Mouse (Mus musculus) midbrain, embryonic 14.5 days (tissue): ENCODE measurements around the gene H2afy. TPM values are rescaled to one million over a fixed set of nuclear protein-coding genes. Genes with fewer than 3 reads are reported as not detected.

Source experiments
- ATAC-seq: fragments of 200-750 bp; cut with Nextera tagmentation; 2 replicates; pipeline ENCODE4 v1.8.0; 2017; ENCODE audit warnings: moderate number of reproducible peaks, moderate library complexity; ENCODE audit not compliant: low FRiP score, low TSS enrichment
- DNase-seq: peaks from one replicate; pipeline ENCODE4 v3.0.0-alpha.2; 2015
- H3K27ac ChIP-seq: fragments of 300-500 bp; sonication (generic); replicated peaks from 2 replicates; pipeline ENCODE4 v1.5.1; 2014; ENCODE audit warnings: mild to moderate bottlenecking, low read depth, low read length, moderate library complexity
- H3K27me3 ChIP-seq: fragments of 300-500 bp; sonication (generic); 2 replicates; pipeline ENCODE4 v1.6.1; 2014; ENCODE audit warnings: low read length, control low read depth, mixed read lengths; ENCODE audit not compliant: control insufficient read depth, insufficient read depth
- H3K36me3 ChIP-seq: fragments of 300-500 bp; sonication (generic); 2 replicates; pipeline ENCODE4 v1.6.1; 2014; ENCODE audit warnings: low read length, control low read depth; ENCODE audit not compliant: control insufficient read depth, insufficient read depth
- H3K4me1 ChIP-seq: fragments of 300-500 bp; sonication (generic); 2 replicates; pipeline ENCODE4 v1.6.1; 2014; ENCODE audit warnings: mild to moderate bottlenecking, antibody characterized with exemption, low read length, control low read depth; ENCODE audit not compliant: control insufficient read depth, insufficient read depth
- H3K4me2 ChIP-seq: fragments of 300-500 bp; sonication (generic); 2 replicates; pipeline ENCODE4 v1.6.1; 2014; ENCODE audit warnings: mild to moderate bottlenecking, low read length, moderate library complexity
- H3K4me3 ChIP-seq: fragments of 300-500 bp; sonication (generic); replicated peaks from 2 replicates; pipeline ENCODE4 v1.5.1; 2014; ENCODE audit warnings: low read depth, low read length
- H3K9ac ChIP-seq: fragments of 300-500 bp; sonication (generic); replicated peaks from 2 replicates; pipeline ENCODE4 v1.6.1; 2014; ENCODE audit warnings: mild to moderate bottlenecking, low read length, moderate library complexity
- H3K9me3 ChIP-seq: fragments of 300-500 bp; sonication (generic); 2 replicates; pipeline ENCODE4 v1.6.1; 2016; ENCODE audit warnings: low read length, control low read depth, mixed read lengths; ENCODE audit not compliant: control insufficient read depth
- WGBS: fragments of 180-500 bp; shearing (Covaris S2); extraction: QIAGEN DNeasy Blood & Tissue Kit; methylation state at CpG from one replicate; pipeline ENCODE4 v1.1.7; 2014; 5-methylcytosine and 5-hydroxymethylcytosine counted together
- polyA plus RNA-seq: library from polyadenylated mRNA; unstranded; fragments of >200 nt; fragmentation: Nextera tagmentation; extraction: Ambion mirVana; gene quantifications from 2 replicates; pipeline ENCODE4 v1.2.1, GENCODE M21; 2014

Gene H2afy
- polyA plus RNA-seq, 1 experiment from 2014 or later: 355 TPM

GRCm38 (mm10) chr13:56078724-56079262 is 57.4 kb downstream of the H2afy start:
- Histone ChIP-seq H3K4me3 (no peak overlapping the region), H3K27ac (no peak overlapping the region), H3K9ac (no peak overlapping the region), H3K9me3 (no peaks in the 10 kb centered on the region), H3K27me3 (no peaks in the 10 kb centered on the region), H3K36me3 (peaks cover 95% of the 10 kb centered on the region), H3K4me1 (no peaks in the 10 kb centered on the region), H3K4me2 (no peak overlapping the region)
- DNase-seq (no peak), ATAC-seq (no peak)
- WGBS: 75% methylated on average over 17 of the region's 17 CpGs

DNA sequence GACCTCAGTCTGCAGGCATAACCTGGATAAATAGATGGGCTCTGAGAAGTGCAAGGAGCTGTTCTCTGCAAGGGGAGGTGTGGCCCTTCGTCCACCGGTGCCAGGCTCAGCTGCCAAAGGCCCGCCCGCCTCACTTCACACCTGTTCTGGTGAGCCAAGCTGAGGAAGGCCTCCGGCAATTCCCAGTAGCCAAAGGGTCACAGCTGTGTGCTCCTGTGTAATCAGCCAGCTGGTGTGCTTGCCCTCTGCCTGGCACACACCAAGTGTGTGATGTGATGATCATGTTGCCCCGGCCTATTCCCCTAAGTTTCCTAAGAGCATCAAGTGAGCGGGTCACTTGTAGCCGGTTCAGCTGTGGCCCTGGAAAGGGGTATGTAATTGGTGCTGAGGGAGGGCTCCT is 60.2 kb downstream of the H2afy start:
- DNase-seq (no peak), ATAC-seq (no peak)
- Histone ChIP-seq H3K4me3 (no peak overlapping the region), H3K36me3 (peaks cover 78% of the 10 kb centered on the region), H3K9ac (no peak overlapping the region), H3K4me2 (no peak overlapping the region), H3K27me3 (no peaks in the 10 kb centered on the region), H3K4me1 (no peaks in the 10 kb centered on the region), H3K9me3 (no peaks in the 10 kb centered on the region), H3K27ac (no peak overlapping the region)
- WGBS: 90% methylated on average over 8 of the region's 8 CpGs

DNA sequence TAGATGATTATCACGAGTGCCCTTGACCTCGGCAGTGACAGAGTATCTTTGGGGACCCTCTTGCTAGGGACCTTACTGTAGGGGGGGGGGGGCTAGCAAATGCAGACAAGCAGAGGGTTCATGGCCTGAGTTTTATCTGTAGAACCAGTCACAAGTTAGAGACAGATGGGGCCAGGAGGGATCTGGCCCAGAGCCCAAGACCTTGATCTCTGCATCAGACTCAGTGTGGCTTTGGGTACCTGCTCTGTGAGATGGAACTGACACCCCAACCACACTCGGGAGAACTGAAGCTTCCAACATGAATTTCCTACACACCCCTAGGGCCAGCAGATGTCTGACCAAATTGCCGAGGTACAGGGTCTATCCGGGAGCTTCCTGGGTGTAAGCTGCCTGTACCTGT is 63.0 kb downstream of the H2afy start:
- H3K4me2 ChIP-seq: no peak overlapping the region
- no peak overlapping the region for H3K9ac ChIP-seq
- ATAC-seq: no peak
- no peaks in the 10 kb centered on the region for H3K9me3 ChIP-seq
- no peaks in the 10 kb centered on the region for H3K4me1 ChIP-seq
- peaks cover 55% of the 10 kb centered on the region for H3K36me3 ChIP-seq
- no peaks in the 10 kb centered on the region for H3K27me3 ChIP-seq
- 85% methylated on average over 5 of the region's 5 CpGs for WGBS
- H3K4me3 ChIP-seq: no peak overlapping the region
- DNase-seq: no peak
- H3K27ac ChIP-seq: no peak overlapping the region

DNA sequence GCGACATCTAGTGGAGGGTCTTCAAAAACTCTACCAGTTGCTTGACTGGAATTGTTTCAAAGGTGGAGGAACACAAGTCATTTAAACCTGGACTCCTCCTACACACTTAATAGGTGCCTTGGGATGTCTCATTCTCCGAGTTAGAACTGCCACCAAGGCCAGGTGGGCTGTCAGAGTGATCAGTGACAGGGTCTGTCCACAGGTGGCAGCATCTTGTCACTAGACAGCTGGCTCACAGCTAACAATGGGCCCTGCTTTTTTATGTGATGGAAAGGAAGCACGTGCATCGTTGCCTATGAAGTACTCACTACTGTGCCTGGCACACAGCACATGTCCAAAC is 63.9 kb downstream of the H2afy start:
- ATAC-seq (no peak), DNase-seq (no peak)
- WGBS: 46% methylated on average over 4 of the region's 4 CpGs
- Histone ChIP-seq H3K4me3 (no peak overlapping the region), H3K9me3 (no peaks in the 10 kb centered on the region), H3K4me2 (no peak overlapping the region), H3K36me3 (peaks cover 45% of the 10 kb centered on the region), H3K27me3 (no peaks in the 10 kb centered on the region), H3K27ac (no peak overlapping the region), H3K9ac (no peak overlapping the region), H3K4me1 (no peaks in the 10 kb centered on the region)

- Histone ChIP-seq H3K4me2 (no peak overlapping the region), H3K27me3 (no peaks in the 10 kb centered on the region), H3K9ac (no peak overlapping the region), H3K27ac (no peak overlapping the region), H3K4me1 (no peaks in the 10 kb centered on the region), H3K36me3 (peaks cover 40% of the 10 kb centered on the region), H3K9me3 (no peaks in the 10 kb centered on the region), H3K4me3 (no peak overlapping the region)
- WGBS: 80% methylated on average over 16 of the region's 16 CpGs
- DNase-seq (peak; percentile 88), ATAC-seq (no peak)
These were observed 64.4 kb downstream of the H2afy start for GRCm38 (mm10) chr13:56071586-56072267.

- ATAC-seq (no peak), DNase-seq (no peak)
- H3K4me2 ChIP-seq: no peak overlapping the region
- no peak overlapping the region for H3K27ac ChIP-seq
- H3K4me1 ChIP-seq: no peaks in the 10 kb centered on the region
- no peak overlapping the region for H3K4me3 ChIP-seq
- 88% methylated on average over 6 of the region's 6 CpGs for WGBS
- no peaks in the 10 kb centered on the region for H3K9me3 ChIP-seq
- no peak overlapping the region for H3K9ac ChIP-seq
- no peaks in the 10 kb centered on the region for H3K27me3 ChIP-seq
- peaks cover 20% of the 10 kb centered on the region for H3K36me3 ChIP-seq
These were observed 66.5 kb downstream of the H2afy start for GRCm38 (mm10) chr13:56069643-56070042.

DNA sequence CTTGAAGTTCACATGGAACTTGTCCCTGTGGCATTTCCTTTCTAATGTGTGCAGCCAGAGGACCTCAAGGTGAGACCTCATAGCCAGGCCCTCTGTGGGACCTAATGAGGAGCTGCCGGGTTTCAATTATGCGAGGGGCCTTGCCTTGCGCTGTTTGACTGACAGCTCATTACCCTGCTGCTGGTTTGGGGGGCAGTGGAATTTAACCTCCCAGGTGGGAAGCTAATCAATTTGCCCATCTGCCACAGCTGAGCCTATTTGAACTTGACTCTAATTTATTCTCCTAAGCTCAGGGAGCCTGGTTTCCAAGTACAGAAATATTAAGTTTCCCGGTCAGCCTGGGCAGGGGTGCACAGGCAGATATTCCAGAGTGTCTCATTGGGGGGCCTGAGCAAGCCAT is 67.6 kb downstream of the H2afy start:
- peaks cover 11% of the 10 kb centered on the region for H3K36me3 ChIP-seq
- H3K9me3 ChIP-seq: no peaks in the 10 kb centered on the region
- H3K4me2 ChIP-seq: no peak overlapping the region
- H3K4me1 ChIP-seq: no peaks in the 10 kb centered on the region
- ATAC-seq (no peak), DNase-seq (peak; percentile 53)
- no peak overlapping the region for H3K9ac ChIP-seq
- no peaks in the 10 kb centered on the region for H3K27me3 ChIP-seq
- H3K4me3 ChIP-seq: no peak overlapping the region
- H3K27ac ChIP-seq: no peak overlapping the region
- WGBS: 31% methylated on average over 4 of the region's 4 CpGs

- DNase-seq (no peak), ATAC-seq (no peak)
- Histone ChIP-seq H3K27ac (no peak overlapping the region), H3K4me2 (no peak overlapping the region), H3K36me3 (peaks cover 8% of the 10 kb centered on the region), H3K9ac (no peak overlapping the region), H3K9me3 (no peaks in the 10 kb centered on the region), H3K27me3 (no peaks in the 10 kb centered on the region), H3K4me3 (no peak overlapping the region), H3K4me1 (no peaks in the 10 kb centered on the region)
- WGBS: 95% methylated on average over 2 of the region's 2 CpGs
These were observed 69.3 kb downstream of the H2afy start for GRCm38 (mm10) chr13:56066904-56067303.

- 77% methylated on average over 21 of the region's 21 CpGs for WGBS
- Histone ChIP-seq H3K9me3 (no peaks in the 10 kb centered on the region), H3K4me1 (no peaks in the 10 kb centered on the region), H3K4me2 (no peak overlapping the region), H3K4me3 (no peak overlapping the region), H3K9ac (no peak overlapping the region), H3K36me3 (peaks cover 6% of the 10 kb centered on the region), H3K27me3 (no peaks in the 10 kb centered on the region), H3K27ac (no peak overlapping the region)
- no peak for ATAC-seq
- DNase-seq: no peak
These were observed 70.0 kb downstream of the H2afy start for GRCm38 (mm10) chr13:56066152-56066551.
